Mouse (Mus musculus): ENCODE measurements at regions not wholly inside any gene's neighbourhood (a gene's known extent, or its start where the extent isn't known, plus 50 kb on each side); places are given as distances from the start of the nearest gene placed in this dataset.
A peak's percentile ranks its signal among the peaks of the same experiment; 100 is the strongest.
"Not testable (repeated sequence)": the region's sequence is repeated elsewhere in the genome, so short reads cannot be mapped to it uniquely, and the experiment has no call there.

DNA sequence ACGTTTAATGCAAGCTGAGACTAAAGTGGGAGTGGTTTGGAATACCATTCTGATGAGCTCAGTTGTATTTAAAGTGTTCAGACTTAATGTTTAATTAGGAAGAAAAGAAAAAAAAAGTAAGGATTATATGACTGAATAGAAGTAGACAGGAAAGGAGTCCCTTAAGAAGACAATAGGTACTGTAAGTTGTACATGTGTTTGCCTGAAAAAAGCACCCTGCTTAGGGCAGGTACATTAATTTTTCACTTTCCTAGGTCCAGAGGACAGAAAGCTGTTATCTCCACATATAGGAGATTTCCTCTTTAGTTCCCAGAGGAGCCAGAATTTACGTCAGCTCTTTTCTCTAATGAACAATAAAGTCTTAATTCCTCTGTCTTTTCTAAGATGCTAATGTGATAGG, 58.5 kb downstream of the Olfr987 start:
- no peak for DNase-seq (ENCODE audit: low spot score)

DNA sequence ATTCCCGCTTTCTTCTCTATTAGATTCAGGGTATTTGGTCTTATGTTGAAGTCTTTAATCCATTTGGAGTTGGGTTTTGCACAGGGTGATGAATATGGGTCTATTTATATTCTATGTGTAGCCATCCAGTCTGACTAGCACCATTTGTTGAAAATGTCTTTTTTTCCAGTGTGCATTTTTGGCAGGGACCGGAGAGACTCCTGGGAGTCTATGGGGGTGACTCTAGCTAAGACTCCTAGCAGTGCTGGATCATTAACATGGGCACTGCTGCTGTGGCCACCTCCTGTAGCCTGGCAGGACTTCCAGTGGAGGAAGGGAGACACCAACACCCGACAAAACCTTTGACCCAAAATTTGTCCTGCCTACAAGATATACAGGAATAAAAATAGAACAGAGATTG, 61.0 kb downstream of the Olfr987 start:
- no peak for DNase-seq (ENCODE audit: low spot score)

DNA sequence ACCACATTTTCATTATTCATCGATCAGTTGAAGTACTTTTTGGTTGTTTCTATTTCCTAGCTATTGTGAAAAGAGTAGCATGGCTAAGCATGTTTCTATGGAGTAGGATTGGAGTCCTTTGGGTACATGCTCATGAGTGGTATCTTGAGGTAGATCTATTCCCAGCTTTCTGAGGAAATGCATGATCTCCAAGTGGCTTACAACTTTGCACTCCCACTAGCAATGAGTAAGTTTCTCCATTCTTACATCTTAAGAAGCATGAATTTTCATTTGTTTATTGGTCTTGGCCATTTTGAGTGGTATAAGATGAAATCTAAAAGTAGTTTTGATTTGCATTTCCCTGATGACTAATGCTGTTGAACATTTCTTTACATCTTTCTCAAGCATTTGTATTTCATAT, 61.7 kb downstream of the Olfr987 start:
- DNase-seq (ENCODE audit: low spot score): no peak

- not testable (repeated sequence) for DNase-seq (ENCODE audit: low spot score)
Measured at GRCm38 (mm10) chr2:85266813-85267212, 69.8 kb upstream of the Lrrc55 start.

DNA sequence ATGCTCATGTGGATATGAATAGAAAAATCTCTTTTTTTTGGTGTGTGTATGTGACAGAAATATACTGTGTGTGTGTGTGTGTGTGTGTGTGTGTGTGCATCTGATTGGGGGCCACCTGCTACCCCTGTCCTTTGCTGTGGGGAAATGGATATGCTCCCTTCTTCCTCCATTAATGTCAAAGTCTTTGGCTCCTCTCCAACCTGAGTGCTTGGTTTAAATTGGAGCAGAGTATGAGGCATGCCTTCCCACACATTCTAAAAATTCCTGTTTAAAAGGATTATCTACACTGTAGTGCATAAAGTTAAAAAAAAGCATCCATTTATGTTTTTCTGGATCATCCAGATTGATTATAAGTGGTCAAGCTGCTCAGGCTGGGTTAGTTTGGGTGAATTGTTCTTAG, 68.7 kb upstream of the Lrrc55 start:
- DNase-seq (ENCODE audit: low spot score): no peak

- DNase-seq (ENCODE audit: low spot score): no peak
Measured at GRCm38 (mm10) chr2:85265037-85265524, 68.1 kb upstream of the Lrrc55 start.

- DNase-seq (ENCODE audit: low spot score): no peak
Measured at GRCm38 (mm10) chr2:85257356-85257755, 60.4 kb upstream of the Lrrc55 start.

DNA sequence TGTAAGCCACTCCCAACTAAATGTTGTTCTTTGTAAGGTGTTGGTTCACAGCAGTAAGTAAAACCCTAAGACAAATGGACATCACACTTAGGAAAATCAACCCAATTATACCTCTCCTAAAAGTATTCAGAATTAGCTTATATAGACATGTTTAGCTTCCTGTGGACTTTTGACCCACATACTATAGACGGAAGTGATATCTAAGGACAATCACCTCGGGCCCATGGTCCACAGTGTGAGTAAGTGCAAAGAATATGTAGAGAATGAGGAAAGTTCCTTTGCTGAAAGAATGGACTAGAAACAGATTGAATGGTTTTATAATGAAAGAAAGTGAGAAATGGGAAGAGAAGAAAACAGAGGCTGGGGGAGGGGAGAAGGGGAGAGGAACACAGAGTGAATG, 58.6 kb upstream of the Lrrc55 start:
- DNase-seq (ENCODE audit: low spot score): no peak

DNA sequence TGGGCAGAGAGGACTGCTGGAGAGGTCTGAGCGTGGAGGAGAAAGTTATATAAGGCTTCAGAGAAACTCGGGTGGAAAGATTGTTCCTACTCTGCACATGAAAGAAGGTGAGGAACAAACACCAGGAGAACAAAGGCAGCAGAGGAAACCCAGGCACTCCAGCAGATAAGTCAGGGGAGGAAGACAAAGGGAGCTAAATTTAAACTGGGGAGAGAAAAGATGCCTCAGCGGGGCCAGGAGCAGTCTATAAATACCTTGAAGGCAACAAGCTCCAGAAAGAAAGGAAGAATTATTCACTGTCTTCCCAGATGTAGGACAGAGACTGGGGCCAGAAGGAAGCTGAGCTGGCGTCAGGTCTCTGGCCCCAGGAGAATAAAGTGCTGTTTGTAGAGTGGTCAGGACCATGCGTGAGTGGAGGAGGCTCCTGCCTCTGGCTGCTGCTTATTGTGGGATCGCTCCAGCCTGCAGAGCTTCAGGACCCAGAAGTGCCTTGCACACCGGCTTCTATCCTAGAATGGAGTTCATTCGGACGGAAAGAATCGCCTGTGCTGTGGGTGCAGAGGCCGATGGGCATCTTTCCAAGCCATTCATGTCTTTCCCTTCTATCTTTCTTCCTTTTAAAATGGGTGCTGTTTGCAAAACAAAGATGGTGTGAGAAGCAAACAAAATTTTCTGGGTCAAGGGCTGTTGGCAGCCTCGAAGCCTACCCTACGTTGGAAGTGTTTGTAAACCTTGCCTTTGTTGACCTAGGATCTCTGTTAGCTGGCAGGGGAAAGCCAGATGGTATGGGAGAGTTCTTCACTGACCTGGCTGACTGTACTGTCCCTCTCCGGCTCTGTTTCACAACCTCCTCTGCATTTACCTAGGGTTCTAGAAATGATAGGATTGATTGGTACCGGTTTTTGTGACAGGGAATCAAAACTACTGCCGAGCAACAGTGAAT, 55.6 kb upstream of the Lrrc55 start:
- DNase-seq (ENCODE audit: low spot score): peak; percentile 13

GRCm38 (mm10) chr2:85250026-85250560, 53.1 kb upstream of the Lrrc55 start:
- no peak for DNase-seq (ENCODE audit: low spot score)
